Mouse (Mus musculus) midbrain, embryonic 11.5 days (tissue): Measurements from ENCODE around the gene Rnf183. TPM values are rescaled to one million over a fixed set of nuclear protein-coding genes. Genes with fewer than 3 reads are reported as not detected.

Source experiments
- ATAC-seq: fragments of 200-750 bp; cut with Nextera tagmentation; 2 replicates; pipeline ENCODE4 v1.8.0; 2017; ENCODE audit warnings: moderate TSS enrichment, moderate library complexity; ENCODE audit not compliant: low FRiP score
- DNase-seq: peaks from one replicate; pipeline ENCODE4 v3.0.0; 2015; ENCODE audit warnings: low spot score; ENCODE audit errors: missing footprints
- H3K27ac ChIP-seq: fragments of 300-500 bp; sonication (generic); 2 replicates; pipeline ENCODE4 v1.5.1; 2014; ENCODE audit warnings: low read depth, low read length
- H3K27me3 ChIP-seq: fragments of 300-500 bp; sonication (generic); 2 replicates; pipeline ENCODE4 v1.6.1; 2014; ENCODE audit warnings: mild to moderate bottlenecking, low read length, moderate library complexity, mixed read lengths; ENCODE audit not compliant: control insufficient read depth, insufficient read depth
- H3K36me3 ChIP-seq: fragments of 300-500 bp; sonication (generic); 2 replicates; pipeline ENCODE4 v1.6.1; 2014; ENCODE audit warnings: mild to moderate bottlenecking, low read length, moderate library complexity, mixed read lengths; ENCODE audit not compliant: control insufficient read depth, insufficient read depth
- H3K4me1 ChIP-seq: fragments of 300-500 bp; sonication (generic); 2 replicates; pipeline ENCODE4 v1.6.1; 2014; ENCODE audit warnings: low read length; ENCODE audit not compliant: control insufficient read depth, insufficient read depth
- H3K4me2 ChIP-seq: fragments of 300-500 bp; sonication (generic); 2 replicates; pipeline ENCODE4 v1.6.1; 2014; ENCODE audit warnings: mild to moderate bottlenecking, moderate library complexity
- H3K4me3 ChIP-seq: fragments of 300-500 bp; sonication (generic); 2 replicates; pipeline ENCODE4 v1.5.1; 2014; ENCODE audit warnings: low read depth, low read length
- H3K9ac ChIP-seq: fragments of 300-500 bp; sonication (generic); 2 replicates; pipeline ENCODE4 v1.6.1; 2014; ENCODE audit warnings: low read length
- H3K9me3 ChIP-seq: fragments of 300-500 bp; sonication (generic); 2 replicates; pipeline ENCODE4 v1.6.1; 2016; ENCODE audit warnings: low read length; ENCODE audit not compliant: control insufficient read depth
- WGBS: fragments of 180-500 bp; shearing (Covaris S2); extraction: QIAGEN DNeasy Blood & Tissue Kit; methylation state at CpG from one replicate; pipeline ENCODE4 v1.1.7; 2014; 5-methylcytosine and 5-hydroxymethylcytosine counted together
- polyA plus RNA-seq: library from polyadenylated mRNA; unstranded; fragments of >200 nt; fragmentation: Nextera tagmentation; extraction: Ambion mirVana; gene quantifications from 2 replicates; pipeline ENCODE4 v1.2.1, GENCODE M21; 2014

Gene Rnf183
- polyA plus RNA-seq, 1 experiment from 2014 or later = not detected

DNA sequence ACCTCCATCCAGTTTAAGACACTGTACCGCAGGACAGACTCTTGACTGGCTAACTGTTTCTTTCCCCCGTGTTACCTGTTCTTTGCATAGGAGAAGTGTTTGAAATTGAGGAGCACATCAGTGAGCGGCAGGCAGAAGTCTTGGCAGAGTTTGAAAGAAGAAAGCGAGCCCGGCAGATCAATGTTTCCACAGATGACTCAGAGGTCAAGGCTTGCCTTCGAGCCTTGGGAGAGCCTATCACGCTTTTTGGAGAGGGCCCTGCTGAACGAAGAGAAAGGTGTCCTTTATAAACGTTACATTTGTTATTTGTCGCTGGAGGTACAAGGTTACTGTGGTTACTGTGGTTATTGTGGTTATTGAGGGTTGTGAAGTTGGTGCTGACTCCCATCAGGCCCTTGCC lies 23.4 kb downstream of the Rnf183 start:
- Histone ChIP-seq H3K9me3 (no peaks in the 10 kb centered on the region), H3K9ac (no peak overlapping the region), H3K36me3 (peaks cover 26% of the 10 kb centered on the region), H3K4me1 (peaks cover 10% of the 10 kb centered on the region), H3K4me2 (no peak overlapping the region), H3K4me3 (no peak overlapping the region), H3K27me3 (no peaks in the 10 kb centered on the region), H3K27ac (no peak overlapping the region)
- ATAC-seq = no peak
- DNase-seq = no peak
- WGBS = 97% methylated on average over 10 of the region's 10 CpGs

DNA sequence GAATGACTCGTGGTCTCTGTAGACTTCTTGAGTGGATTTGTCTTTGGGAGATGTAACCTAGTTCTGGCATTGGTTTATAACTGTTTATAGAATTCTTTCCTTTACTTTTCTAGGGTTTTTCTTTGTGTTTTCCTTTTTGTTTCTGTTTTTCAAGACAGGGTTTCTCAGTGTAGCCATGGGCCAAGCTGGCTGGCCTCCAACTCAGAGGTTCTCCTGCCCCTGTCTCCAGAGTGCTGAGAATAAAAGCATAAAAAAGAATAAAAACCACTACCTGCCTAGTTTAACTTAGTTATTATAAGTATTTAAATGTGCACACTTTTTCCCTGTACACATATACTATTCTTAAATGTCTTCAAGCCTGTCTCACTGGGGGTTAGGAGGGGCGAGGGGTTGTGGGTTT lies 24.7 kb downstream of the Rnf183 start:
- ATAC-seq = no peak
- Histone ChIP-seq H3K4me3 (no peak overlapping the region), H3K36me3 (peaks cover 14% of the 10 kb centered on the region; the same call in 1 of the 2 replicates), H3K9me3 (no peaks in the 10 kb centered on the region), H3K9ac (no peak overlapping the region; the same call in 1 of the 2 replicates), H3K27me3 (no peaks in the 10 kb centered on the region), H3K4me2 (peak overlapping the region; percentile 75; the same call in 1 of the 2 replicates), H3K4me1 (peaks cover 13% of the 10 kb centered on the region), H3K27ac (no peak overlapping the region)
- WGBS = 88% methylated on average over 2 of the region's 2 CpGs
- no peak for DNase-seq

DNA sequence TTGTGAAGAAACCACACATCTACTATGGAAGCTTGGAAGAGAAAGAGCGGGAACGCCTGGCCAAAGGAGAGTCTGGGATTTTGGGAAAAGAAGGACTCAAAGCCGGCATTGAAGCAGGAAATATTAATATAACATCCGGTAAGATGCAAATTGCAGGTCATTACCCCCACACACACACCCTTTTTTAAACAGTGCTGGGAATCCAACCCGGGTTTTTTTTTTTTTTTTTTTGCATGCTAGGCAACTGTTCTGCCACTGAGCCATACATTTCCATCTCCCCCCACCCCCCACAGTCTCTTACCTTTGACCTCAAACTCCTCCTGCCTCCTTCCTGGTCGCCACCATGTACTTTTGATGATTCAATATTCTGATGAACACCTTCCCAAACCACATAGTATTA lies 25.4 kb downstream of the Rnf183 start:
- H3K36me3 ChIP-seq = peaks cover 8% of the 10 kb centered on the region; the same call in 1 of the 2 replicates
- H3K4me1 ChIP-seq = peaks cover 13% of the 10 kb centered on the region
- 42% methylated on average over 6 of the region's 6 CpGs for WGBS
- DNase-seq = no peak
- H3K9me3 ChIP-seq = no peaks in the 10 kb centered on the region
- peak overlapping the region; percentile 91 for H3K9ac ChIP-seq
- no peak for ATAC-seq
- no peak overlapping the region for H3K27ac ChIP-seq
- H3K4me2 ChIP-seq = peak overlapping the region; percentile 75
- H3K4me3 ChIP-seq = peak overlapping the region; percentile 76
- no peaks in the 10 kb centered on the region for H3K27me3 ChIP-seq

DNA sequence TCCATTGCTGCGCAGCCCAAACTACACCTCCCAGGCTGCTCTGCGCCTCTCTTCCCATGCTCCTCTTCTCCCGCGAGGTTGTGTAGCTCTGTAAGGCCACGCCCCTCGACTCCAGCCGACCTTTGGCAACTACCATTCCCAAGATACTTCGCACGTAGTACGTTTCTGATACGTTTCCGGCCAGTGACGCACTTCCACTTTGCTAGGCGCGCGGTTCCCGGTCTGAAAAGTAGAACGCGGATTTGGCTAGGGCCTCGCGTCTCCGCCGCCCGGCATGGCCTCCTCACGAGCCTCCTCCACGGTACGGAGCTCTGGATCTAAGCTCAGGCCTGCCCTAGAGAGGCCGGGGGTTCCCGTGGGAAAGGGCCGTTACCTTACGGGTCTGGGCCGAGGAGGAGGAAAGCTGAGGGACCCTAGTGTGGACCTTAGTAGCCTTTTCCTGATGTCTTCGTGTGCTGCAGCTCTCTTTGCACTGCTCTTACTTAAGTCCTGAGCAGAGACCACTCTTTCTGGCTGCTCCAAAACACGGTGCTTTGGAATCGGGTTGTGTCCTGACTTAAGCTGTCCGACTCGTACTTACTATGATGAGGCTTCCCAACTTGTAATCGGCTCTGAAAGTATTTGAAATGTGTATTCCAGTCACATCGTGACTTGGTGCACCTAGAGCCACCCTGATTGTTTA lies 26.3 kb downstream of the Rnf183 start, which contains the start of the genes Cdc26 and Prpf4:
Gene Cdc26 (minus strand): TSS at position 42 of the 682 bp plus-strand sequence.
Gene Prpf4 (plus strand): TSS at position 197 of the 682 bp plus-strand sequence.
- H3K4me3 ChIP-seq = peak within 1 kb of the TSS; percentile 76
- peak; percentile 99 for DNase-seq
- no peaks in the 10 kb centered on the region for H3K27me3 ChIP-seq
- WGBS = under 1% methylated on average over 39 of the region's 39 CpGs
- peak within 1 kb of the TSS; percentile 91 for H3K9ac ChIP-seq
- H3K9me3 ChIP-seq = no peaks in the 10 kb centered on the region
- peaks cover 4% of the 10 kb centered on the region; the same call in 1 of the 2 replicates for H3K36me3 ChIP-seq
- H3K4me1 ChIP-seq = peaks cover 13% of the 10 kb centered on the region
- peak within 1 kb of the TSS; percentile 57; the same call in 1 of the 2 replicates for H3K27ac ChIP-seq
- peak; percentile 99 for ATAC-seq
- peak within 1 kb of the TSS; percentile 75 for H3K4me2 ChIP-seq

DNA sequence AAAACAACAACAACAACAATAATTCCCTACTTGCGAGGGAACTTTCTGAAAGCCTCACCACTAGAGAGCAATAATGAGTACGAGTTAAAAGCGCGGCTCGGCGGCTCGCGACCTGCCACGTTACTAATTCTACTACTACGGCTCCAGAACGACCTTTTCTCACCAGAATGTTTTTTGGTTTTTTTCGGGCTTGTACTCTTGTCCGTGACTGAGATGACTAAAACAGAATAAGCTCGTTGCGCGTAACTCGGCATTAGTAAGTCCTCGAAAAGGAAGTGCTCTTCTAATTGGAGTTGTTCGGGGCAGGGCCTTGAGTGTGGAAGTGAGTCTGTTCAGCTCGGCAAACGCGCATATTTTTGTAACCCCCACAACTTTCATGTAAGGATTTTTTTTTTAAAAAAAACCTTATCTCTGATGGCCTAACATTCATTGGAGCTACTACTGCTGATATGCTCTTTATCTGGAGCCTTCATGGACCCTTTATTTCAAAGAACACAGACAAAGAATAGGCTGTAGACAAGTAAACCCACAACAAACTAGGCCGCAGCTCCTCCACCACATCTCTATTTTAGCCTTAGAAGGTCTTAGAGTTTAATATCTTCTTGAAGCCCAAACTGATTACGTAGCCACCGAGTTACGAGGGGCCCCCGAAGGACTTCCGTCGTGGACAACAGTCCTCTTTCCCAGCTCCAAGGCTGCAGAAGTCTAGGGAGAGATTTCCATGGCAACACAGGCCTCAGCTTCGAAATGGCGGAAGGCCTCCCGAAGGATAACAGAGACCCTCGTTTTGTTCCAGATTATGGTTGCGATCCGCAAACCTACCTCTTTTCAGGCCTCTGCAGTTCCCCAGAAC lies 27.1 kb downstream of the Rnf183 start:
- Histone ChIP-seq H3K36me3 (peaks cover 4% of the 10 kb centered on the region; the same call in 1 of the 2 replicates), H3K9ac (peak overlapping the region; percentile 91), H3K4me2 (peak overlapping the region; percentile 35)

DNA sequence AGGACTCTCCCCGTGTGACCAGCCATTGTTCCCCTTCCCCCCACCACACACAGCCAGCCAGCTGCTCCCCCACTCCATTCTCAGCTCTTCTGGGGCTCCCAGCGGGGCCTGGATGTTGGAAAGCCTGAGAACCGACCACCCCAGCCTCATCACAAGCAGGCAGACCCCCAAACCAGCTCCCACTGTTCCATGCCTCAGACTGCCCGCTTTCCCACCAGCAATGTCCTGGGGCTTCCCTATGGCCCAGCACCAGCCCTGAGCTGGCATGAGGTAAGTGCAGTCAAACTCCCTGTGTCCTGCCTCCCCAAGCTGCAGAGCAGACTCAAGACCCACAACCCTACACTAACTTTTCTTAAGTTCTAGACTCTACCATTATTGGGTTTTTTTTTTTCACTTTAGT lies 28.9 kb downstream of the Rnf183 start:
- ATAC-seq (no peak), DNase-seq (no peak)
- 90% methylated on average over 4 of the region's 4 CpGs for WGBS
- Histone ChIP-seq H3K4me2 (no peak overlapping the region), H3K27ac (no peak overlapping the region), H3K27me3 (no peaks in the 10 kb centered on the region), H3K4me3 (no peak overlapping the region), H3K36me3 (peaks cover 2% of the 10 kb centered on the region; the same call in 1 of the 2 replicates), H3K9ac (no peak overlapping the region), H3K9me3 (no peaks in the 10 kb centered on the region), H3K4me1 (peaks cover 13% of the 10 kb centered on the region)

More for the DNA sequence above, 27.1 kb downstream of the Rnf183 start:
- ATAC-seq (peak; percentile 65), DNase-seq (peak; percentile 97)
- Histone ChIP-seq H3K27ac (peak overlapping the region; percentile 15; the same call in 1 of the 2 replicates), H3K9me3 (no peaks in the 10 kb centered on the region), H3K4me1 (peaks cover 13% of the 10 kb centered on the region), H3K4me3 (peak overlapping the region; percentile 76), H3K27me3 (no peaks in the 10 kb centered on the region)
- WGBS = under 1% methylated on average over 35 of the region's 35 CpGs

DNA sequence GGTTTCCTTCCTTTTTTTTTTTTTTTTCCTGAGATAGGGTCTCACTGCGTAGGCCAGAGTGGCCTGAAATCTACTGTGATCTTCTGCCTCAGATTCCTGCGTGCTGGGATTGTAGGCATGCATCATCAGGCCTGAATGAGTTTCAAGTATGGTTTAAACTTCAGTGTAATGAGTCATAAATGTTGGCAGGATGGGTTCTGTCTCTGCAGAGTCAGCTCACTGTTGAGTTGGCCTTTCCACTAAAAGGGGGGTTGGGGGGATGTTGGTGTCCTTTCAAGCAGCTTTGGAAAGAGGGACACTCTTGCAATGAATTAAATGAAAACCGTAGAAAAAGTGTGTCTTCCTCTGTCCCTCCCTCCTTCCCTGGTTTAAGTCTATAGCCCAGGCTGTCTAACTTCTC lies 36.1 kb downstream of the Rnf183 start:
- DNase-seq (no peak), ATAC-seq (no peak)
- Histone ChIP-seq H3K4me2 (no peak overlapping the region), H3K4me3 (no peak overlapping the region), H3K27ac (no peak overlapping the region), H3K9ac (no peak overlapping the region), H3K27me3 (no peaks in the 10 kb centered on the region), H3K9me3 (no peaks in the 10 kb centered on the region), H3K36me3 (peaks cover 14% of the 10 kb centered on the region; the same call in 1 of the 2 replicates), H3K4me1 (no peaks in the 10 kb centered on the region)
- WGBS = 92% methylated on average over 3 of the region's 3 CpGs

DNA sequence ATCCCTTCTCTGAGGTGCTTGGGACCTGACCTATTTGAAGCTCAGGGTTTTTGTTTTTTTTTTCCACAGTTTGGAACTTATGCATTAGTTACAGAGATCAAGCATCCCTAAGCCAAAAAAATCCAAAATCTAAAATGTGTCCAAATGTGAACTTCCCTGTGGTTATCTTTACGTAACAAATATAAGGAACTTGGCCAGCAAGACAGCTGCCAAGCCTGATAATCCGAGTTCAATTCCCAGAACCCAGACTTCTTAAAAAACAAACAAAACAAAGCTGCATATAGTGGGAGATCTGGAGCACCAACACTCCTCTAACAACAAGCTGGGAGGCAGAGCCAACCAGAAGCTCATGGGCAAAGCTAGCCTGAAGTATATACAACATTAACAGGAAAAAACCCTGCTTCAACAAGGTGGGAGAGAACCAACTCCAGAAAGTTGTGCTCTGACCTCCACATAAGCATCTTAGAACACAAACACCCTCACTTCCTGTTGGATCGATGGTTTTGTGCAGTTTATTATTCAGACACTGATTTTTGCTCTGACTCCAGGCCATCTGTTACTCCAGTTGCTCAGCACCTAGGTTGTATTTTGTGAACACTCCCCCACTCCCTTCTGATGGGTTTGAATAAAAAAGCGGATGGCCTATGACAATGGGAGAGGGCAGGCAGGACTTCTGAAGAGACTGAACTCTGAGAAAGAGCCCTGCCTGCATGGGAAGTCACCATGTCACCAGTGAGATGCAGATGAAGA lies 37.3 kb downstream of the Rnf183 start:
- ATAC-seq = no peak
- 86% methylated on average over 4 of the region's 4 CpGs for WGBS

More for the DNA sequence above, 37.3 kb downstream of the Rnf183 start:
- DNase-seq = no peak
- Histone ChIP-seq H3K36me3 (peaks cover 14% of the 10 kb centered on the region; the same call in 1 of the 2 replicates), H3K9ac (no peak overlapping the region), H3K4me2 (no peak overlapping the region), H3K9me3 (no peaks in the 10 kb centered on the region), H3K4me3 (no peak overlapping the region), H3K27me3 (no peaks in the 10 kb centered on the region), H3K4me1 (no peaks in the 10 kb centered on the region), H3K27ac (no peak overlapping the region)
